Mouse (Mus musculus) thymus, adult 2 months (tissue): ENCODE measurements around the gene Saa4.

Experiments used
- CTCF ChIP-seq: fragments of 200-500 bp; IDR thresholded peaks from 2 replicates; pipeline ENCODE4 v1.5.1; 2012; ENCODE audit warnings: mild to moderate bottlenecking, control low read depth, low read length, moderate library complexity, borderline replicate concordance; ENCODE audit not compliant: control insufficient read depth, poor library complexity, insufficient read depth; ENCODE audit errors: extremely low read depth
- POLR2A ChIP-seq: fragments of 200-500 bp; IDR thresholded peaks from 2 replicates; pipeline ENCODE4 v1.6.1; 2012; ENCODE audit warnings: mild to moderate bottlenecking, low read length, control low read depth, moderate library complexity; ENCODE audit not compliant: control insufficient read depth, poor library complexity, insufficient read depth; ENCODE audit errors: extremely low read depth

DNA sequence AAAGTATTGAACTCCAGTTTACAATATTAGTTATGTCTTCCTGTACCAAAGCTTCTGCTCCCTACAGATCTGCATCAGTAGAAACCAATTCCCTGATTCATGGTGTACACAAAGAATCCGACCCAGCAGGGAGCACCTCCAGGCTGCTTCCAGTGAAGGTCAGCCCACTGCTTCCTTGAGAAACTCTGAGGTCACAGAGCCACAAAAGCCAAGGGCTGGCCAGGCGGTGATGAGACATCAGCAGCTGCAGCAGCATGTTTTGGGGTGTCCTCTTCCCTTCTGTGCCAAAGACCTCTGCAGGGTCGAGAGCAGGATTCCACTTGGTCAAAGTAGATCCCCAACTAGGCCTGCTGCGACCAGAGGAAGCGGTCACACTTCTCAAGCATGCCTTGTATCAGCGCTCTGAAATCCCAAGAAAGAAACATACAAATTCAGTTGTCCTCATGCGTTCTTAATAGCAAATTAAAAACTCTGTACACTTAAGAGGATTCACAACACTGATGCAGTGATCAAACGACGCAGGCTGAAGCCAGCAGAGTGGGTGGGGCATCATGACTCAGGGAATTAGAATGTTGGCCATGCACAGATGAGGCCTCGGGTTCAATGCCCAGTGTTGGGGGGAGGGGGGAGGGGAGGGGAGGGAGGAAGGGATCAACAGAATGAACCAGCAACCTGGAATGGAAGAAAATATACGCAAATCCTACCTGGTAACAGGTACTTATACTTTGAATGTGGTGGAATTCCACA lies 28.8 kb upstream of the Saa4 start:
- TF ChIP-seq POLR2A (no peak), CTCF (no peak)
